Mouse (Mus musculus): ENCODE results near the gene Mllt11.

DNA sequence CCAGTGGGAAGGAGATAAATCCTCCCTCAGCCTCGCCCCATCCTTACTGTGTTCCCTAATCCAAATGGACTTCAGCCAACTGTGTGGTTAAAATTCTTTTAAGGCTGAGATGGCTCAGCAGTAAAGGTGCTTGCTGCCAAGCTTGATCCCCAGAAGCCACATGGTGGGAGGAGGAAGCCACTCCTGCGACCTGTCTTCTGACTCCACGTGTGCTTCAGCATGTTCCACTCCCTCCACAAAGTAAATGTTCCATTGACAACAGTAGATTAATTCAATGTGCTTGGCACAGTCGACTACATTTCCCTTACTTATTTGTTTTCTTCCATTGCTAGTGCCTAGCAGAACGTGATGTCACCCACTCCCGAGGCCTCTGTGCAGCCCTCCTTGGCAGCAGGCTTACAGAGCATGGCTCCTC lies 37.2 kb downstream of the Mllt11 start:
- TF ChIP-seq CTCF (IDR thresholded peaks at IDR 0.05; ENCODE audit: borderline replicate concordance, control insufficient read depth, extremely low read depth, insufficient read depth, low read length, poor library complexity) (no peak), POLR2A (IDR thresholded peaks at IDR 0.05; ENCODE audit: control insufficient read depth, extremely low read depth, insufficient read depth, low read length, poor library complexity) (no peak)

Data from thymus, adult 2 months (tissue).